Mouse (Mus musculus) E14TG2a.4 (cell line): ENCODE data around the gene Pawr.

Experiments
- CTCF ChIP-seq: conservative IDR thresholded peaks from 2 replicates; pipeline ENCODE4 v1.5.1; 2014; ENCODE audit warnings: low read length
- NANOG ChIP-seq: IDR thresholded peaks from 2 replicates; pipeline ENCODE4 v1.6.1; 2014; ENCODE audit warnings: borderline replicate concordance, low read length, mixed read lengths
- POU5F1 ChIP-seq: IDR thresholded peaks from 2 replicates; pipeline ENCODE4 v1.6.1; 2014; ENCODE audit warnings: low read length, borderline replicate concordance

GRCm38 (mm10) chr10:108389178-108389926 lies 57.4 kb downstream of the Pawr start:
- TF ChIP-seq CTCF (no peak), POU5F1 (no peak), NANOG (no peak)
